Mouse (Mus musculus): ENCODE measurements at regions not wholly inside any gene's neighbourhood (a gene's known extent, or its start where the extent isn't known, plus 50 kb on each side); places are given as distances from the start of the nearest gene placed in this dataset.

DNA sequence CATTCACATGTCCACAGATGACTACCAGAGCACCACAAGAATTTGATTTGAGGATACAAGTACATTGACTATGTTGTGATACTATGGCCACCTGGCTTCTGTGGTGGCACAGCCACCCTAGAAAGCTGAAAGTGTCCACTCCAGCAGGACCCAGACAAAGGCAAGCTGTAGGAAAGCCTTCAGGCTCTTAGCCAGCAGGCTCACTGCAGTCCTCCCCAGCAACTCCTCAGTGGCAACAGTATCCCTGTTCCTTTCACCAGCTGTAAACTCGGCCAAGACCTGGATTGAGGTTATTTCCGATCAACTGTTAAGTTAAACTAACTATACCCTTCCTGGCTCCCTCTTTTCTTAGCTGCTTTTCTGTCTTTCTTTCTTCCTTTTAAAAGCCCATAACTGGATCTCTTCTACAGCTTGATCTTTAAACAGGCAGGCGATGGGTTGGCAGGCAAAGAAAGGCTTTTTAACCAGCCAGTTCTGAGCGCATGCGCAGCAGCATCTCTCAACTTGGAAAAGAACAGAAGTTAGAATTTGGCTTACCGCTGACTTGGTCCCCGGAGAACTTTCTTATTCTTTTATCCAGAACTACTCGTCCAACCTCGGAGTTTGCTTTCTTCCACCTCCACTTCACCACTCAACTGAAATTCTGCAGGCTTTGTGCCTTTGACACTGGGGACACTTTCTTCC lies 202.5 kb upstream of the Nt5e start:
- no peak for TF ChIP-seq MYOG (IDR thresholded peaks at IDR 0.05; ENCODE audit: control insufficient read depth, extremely low read depth, insufficient read length)
- no peak for TF ChIP-seq MYOD1 (IDR thresholded peaks at IDR 0.05; ENCODE audit: control insufficient read depth, insufficient read length, low read depth)
- TF ChIP-seq MAX (IDR thresholded peaks at IDR 0.05): no peak
- no peak for TF ChIP-seq USF1 (IDR thresholded peaks at IDR 0.05; ENCODE audit: low read depth)
- TF ChIP-seq FOSL1 (IDR thresholded peaks at IDR 0.05; ENCODE audit: insufficient read depth, low read length, poor library complexity, severe bottlenecking): no peak
- TF ChIP-seq CTCF (IDR thresholded peaks at IDR 0.05; ENCODE audit: control insufficient read depth, insufficient read depth, insufficient read length): no peak
- TF ChIP-seq CEBPB (IDR thresholded peaks at IDR 0.05; ENCODE audit: low read depth): no peak
- H3K79me3 ChIP-seq (ENCODE audit: low read depth): no peaks in the 10 kb centered on the region
- H3K4me3 ChIP-seq (ENCODE audit: insufficient read depth, poor library complexity, severe bottlenecking): no peak overlapping the region
- H3K27me3 ChIP-seq (ENCODE audit: control insufficient read depth, insufficient read depth, insufficient read length): no peaks in the 10 kb centered on the region
- H3K36me3 ChIP-seq (ENCODE audit: control insufficient read depth, insufficient read depth): no peaks in the 10 kb centered on the region
- H3K79me2 ChIP-seq (ENCODE audit: control insufficient read depth, insufficient read depth): no peaks in the 10 kb centered on the region
- H3ac ChIP-seq (ENCODE audit: control insufficient read depth, insufficient read length, low read depth): no peak overlapping the region

DNA sequence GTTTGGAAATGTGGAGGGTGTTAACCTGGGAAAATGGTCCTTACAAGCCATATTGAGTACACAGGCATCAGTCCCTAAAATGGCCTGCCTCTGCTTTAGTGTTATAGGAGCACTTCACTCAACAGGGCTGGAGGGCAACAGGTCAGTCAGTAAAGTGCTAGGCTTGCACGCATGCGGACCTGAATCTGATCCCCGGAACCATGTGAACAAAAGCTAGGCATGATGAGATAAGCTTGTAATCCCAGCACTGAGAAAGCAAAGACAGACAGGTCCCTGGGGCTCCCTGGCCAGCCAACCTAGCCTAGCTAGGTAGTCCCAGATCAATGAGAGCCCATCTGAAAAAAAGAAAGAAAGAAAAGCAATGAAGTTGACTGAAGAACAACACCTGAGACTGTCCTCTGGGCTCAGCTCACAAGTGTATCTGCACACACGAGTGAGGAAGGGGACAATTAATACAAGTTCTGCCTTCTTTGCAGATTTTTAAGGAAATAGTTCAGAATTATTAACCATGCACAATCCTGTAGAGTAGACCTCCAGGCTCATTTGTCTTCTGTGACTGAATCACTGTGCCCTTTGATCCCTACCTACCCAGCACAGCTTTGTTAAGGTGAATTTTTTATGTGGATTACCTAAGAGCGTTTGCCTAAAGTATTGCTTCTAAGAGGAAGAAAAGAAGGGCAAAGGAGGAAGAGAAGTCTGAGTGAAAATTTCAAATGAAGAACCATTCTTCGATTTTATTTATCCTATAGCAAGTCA lies 163.8 kb upstream of the Nt5e start:
- no peaks in the 10 kb centered on the region for H3K27me3 ChIP-seq (ENCODE audit: control insufficient read depth, insufficient read depth, insufficient read length)
- no peaks in the 10 kb centered on the region for H3K79me3 ChIP-seq (ENCODE audit: low read depth)
- H3K79me2 ChIP-seq (ENCODE audit: control insufficient read depth, insufficient read depth): no peaks in the 10 kb centered on the region
- no peaks in the 10 kb centered on the region for H3K36me3 ChIP-seq (ENCODE audit: control insufficient read depth, insufficient read depth)
- no peak overlapping the region for H3K4me3 ChIP-seq (ENCODE audit: insufficient read depth, poor library complexity, severe bottlenecking)
- H3ac ChIP-seq (ENCODE audit: control insufficient read depth, insufficient read length, low read depth): no peak overlapping the region
- no peak for TF ChIP-seq MYOD1 (IDR thresholded peaks at IDR 0.05; ENCODE audit: control insufficient read depth, insufficient read length, low read depth)
- no peak for TF ChIP-seq MYOG (IDR thresholded peaks at IDR 0.05; ENCODE audit: control insufficient read depth, extremely low read depth, insufficient read length)
- TF ChIP-seq CEBPB (IDR thresholded peaks at IDR 0.05; ENCODE audit: low read depth): no peak
- TF ChIP-seq CTCF (IDR thresholded peaks at IDR 0.05; ENCODE audit: control insufficient read depth, insufficient read depth, insufficient read length): no peak
- no peak for TF ChIP-seq USF1 (IDR thresholded peaks at IDR 0.05; ENCODE audit: low read depth)
- no peak for TF ChIP-seq MAX (IDR thresholded peaks at IDR 0.05)
- TF ChIP-seq FOSL1 (IDR thresholded peaks at IDR 0.05; ENCODE audit: insufficient read depth, low read length, poor library complexity, severe bottlenecking): no peak

- Histone ChIP-seq H3K36me3 (ENCODE audit: control insufficient read depth, insufficient read depth) (no peaks in the 10 kb centered on the region), H3K79me2 (ENCODE audit: control insufficient read depth, insufficient read depth) (no peaks in the 10 kb centered on the region)
- TF ChIP-seq MYOD1 (IDR thresholded peaks at IDR 0.05; ENCODE audit: control insufficient read depth, insufficient read length, low read depth): no peak
- no peak for TF ChIP-seq FOSL1 (IDR thresholded peaks at IDR 0.05; ENCODE audit: insufficient read depth, low read length, poor library complexity, severe bottlenecking)
- no peak for TF ChIP-seq CEBPB (IDR thresholded peaks at IDR 0.05; ENCODE audit: low read depth)
- TF ChIP-seq MAX (IDR thresholded peaks at IDR 0.05): no peak
- no peak for TF ChIP-seq USF1 (IDR thresholded peaks at IDR 0.05; ENCODE audit: low read depth)
- no peak for TF ChIP-seq MYOG (IDR thresholded peaks at IDR 0.05; ENCODE audit: control insufficient read depth, extremely low read depth, insufficient read length)
- TF ChIP-seq CTCF (IDR thresholded peaks at IDR 0.05; ENCODE audit: control insufficient read depth, insufficient read depth, insufficient read length): no peak
Observed at GRCm38 (mm10) chr9:88177575-88178254, 149.3 kb upstream of the Nt5e start.

GRCm38 (mm10) chr9:88181189-88181994 lies 145.6 kb upstream of the Nt5e start:
- no peaks in the 10 kb centered on the region for H3K36me3 ChIP-seq (ENCODE audit: control insufficient read depth, insufficient read depth)
- no peaks in the 10 kb centered on the region for H3K79me3 ChIP-seq (ENCODE audit: low read depth)
- H3K79me2 ChIP-seq (ENCODE audit: control insufficient read depth, insufficient read depth): no peaks in the 10 kb centered on the region
- H3K4me3 ChIP-seq (ENCODE audit: insufficient read depth, poor library complexity, severe bottlenecking): no peak overlapping the region
- no peak overlapping the region for H3ac ChIP-seq (ENCODE audit: control insufficient read depth, insufficient read length, low read depth)
- TF ChIP-seq CEBPB (IDR thresholded peaks at IDR 0.05; ENCODE audit: low read depth) (no peak), MAX (IDR thresholded peaks at IDR 0.05) (no peak), CTCF (IDR thresholded peaks at IDR 0.05; ENCODE audit: control insufficient read depth, insufficient read depth, insufficient read length) (no peak), MYOG (IDR thresholded peaks at IDR 0.05; ENCODE audit: control insufficient read depth, extremely low read depth, insufficient read length) (no peak), MYOD1 (IDR thresholded peaks at IDR 0.05; ENCODE audit: control insufficient read depth, insufficient read length, low read depth) (no peak), FOSL1 (IDR thresholded peaks at IDR 0.05; ENCODE audit: insufficient read depth, low read length, poor library complexity, severe bottlenecking) (no peak), USF1 (IDR thresholded peaks at IDR 0.05; ENCODE audit: low read depth) (no peak)
- no peaks in the 10 kb centered on the region for H3K27me3 ChIP-seq (ENCODE audit: control insufficient read depth, insufficient read depth, insufficient read length)

More at GRCm38 (mm10) chr9:88177575-88178254, 149.3 kb upstream of the Nt5e start:
- Histone ChIP-seq H3ac (ENCODE audit: control insufficient read depth, insufficient read length, low read depth) (no peak overlapping the region), H3K27me3 (ENCODE audit: control insufficient read depth, insufficient read depth, insufficient read length) (no peaks in the 10 kb centered on the region), H3K4me3 (ENCODE audit: insufficient read depth, poor library complexity, severe bottlenecking) (no peak overlapping the region), H3K79me3 (ENCODE audit: low read depth) (no peaks in the 10 kb centered on the region)

- TF ChIP-seq CEBPB (IDR thresholded peaks at IDR 0.05; ENCODE audit: low read depth) (no peak), FOSL1 (IDR thresholded peaks at IDR 0.05; ENCODE audit: insufficient read depth, low read length, poor library complexity, severe bottlenecking) (no peak), MYOD1 (IDR thresholded peaks at IDR 0.05; ENCODE audit: control insufficient read depth, insufficient read length, low read depth) (no peak), MYOG (IDR thresholded peaks at IDR 0.05; ENCODE audit: control insufficient read depth, extremely low read depth, insufficient read length) (no peak), USF1 (IDR thresholded peaks at IDR 0.05; ENCODE audit: low read depth) (no peak), MAX (IDR thresholded peaks at IDR 0.05) (no peak), CTCF (IDR thresholded peaks at IDR 0.05; ENCODE audit: control insufficient read depth, insufficient read depth, insufficient read length) (no peak)
- no peak overlapping the region for H3ac ChIP-seq (ENCODE audit: control insufficient read depth, insufficient read length, low read depth)
- no peak overlapping the region for H3K4me3 ChIP-seq (ENCODE audit: insufficient read depth, poor library complexity, severe bottlenecking)
- no peaks in the 10 kb centered on the region for H3K79me3 ChIP-seq (ENCODE audit: low read depth)
- H3K27me3 ChIP-seq (ENCODE audit: control insufficient read depth, insufficient read depth, insufficient read length): no peaks in the 10 kb centered on the region
- H3K36me3 ChIP-seq (ENCODE audit: control insufficient read depth, insufficient read depth): no peaks in the 10 kb centered on the region
- no peaks in the 10 kb centered on the region for H3K79me2 ChIP-seq (ENCODE audit: control insufficient read depth, insufficient read depth)
Observed at GRCm38 (mm10) chr9:88207378-88207777, 119.6 kb upstream of the Nt5e start.

Measured in C2C12 (cell line).